7 mouse cellular contexts compared by ENCODE assay signal in the genomic region with DNA sequence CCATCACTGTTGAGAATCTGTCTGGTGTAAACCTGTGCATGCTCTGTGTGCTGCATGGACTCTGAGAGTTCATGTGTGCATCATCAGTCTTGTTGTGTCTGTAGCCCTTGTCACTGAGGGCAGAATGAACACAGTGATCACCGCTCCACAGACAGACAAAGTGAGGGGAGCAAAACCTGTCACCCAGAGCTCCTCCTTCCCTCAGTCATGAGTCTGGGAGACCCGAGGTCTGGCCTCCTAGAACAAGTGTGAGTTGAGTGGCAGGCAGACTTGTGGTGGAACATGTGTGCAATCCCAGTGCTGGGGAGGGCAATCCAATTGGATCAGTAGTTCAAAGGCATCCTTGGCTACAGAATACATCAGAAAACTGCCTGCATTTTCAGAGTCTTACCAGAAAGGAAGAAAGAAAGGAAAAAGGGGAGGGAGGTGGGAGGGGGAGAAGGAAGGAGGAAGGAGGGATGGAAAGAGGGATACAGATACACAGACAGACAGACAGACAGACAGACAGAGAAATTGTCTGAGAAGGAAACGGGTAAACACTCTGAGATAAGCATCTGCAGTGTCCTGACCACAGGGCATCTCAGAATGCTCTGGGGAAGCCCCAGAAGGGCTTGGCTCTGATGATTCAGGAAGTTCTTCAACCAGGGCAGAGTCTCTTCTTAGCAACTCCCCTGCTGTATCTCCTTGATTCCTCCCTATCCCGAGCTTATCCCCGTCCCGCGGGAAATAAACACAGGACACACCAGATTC. TPM values are rescaled to one million over a fixed set of nuclear protein-coding genes. Genes with fewer than 3 reads are reported as not detected.
DNase-seq lines count a peak whose midpoint lies in the region; ATAC-seq and TF ChIP-seq lines count a peak whose summit lies in the region.

No protein-coding gene starts in this region.

- no peaks in the 10 kb centered on the region for H3K27me3 ChIP-seq in forebrain, embryonic 16.5 days (replicated peaks; ENCODE audit: control insufficient read depth, insufficient read depth, low read length)
- H3K27me3 ChIP-seq in liver, postnatal 0 days (ENCODE audit: insufficient read depth, low read length): no peaks in the 10 kb centered on the region

- no peaks in the 10 kb centered on the region for H3K36me3 ChIP-seq in forebrain, embryonic 16.5 days (ENCODE audit: control insufficient read depth, insufficient read depth)
- no peaks in the 10 kb centered on the region for H3K36me3 ChIP-seq in liver, postnatal 0 days (replicated peaks; ENCODE audit: insufficient read depth, low read length)

- peak; percentile 78 for DNase-seq in A20 (ENCODE audit: low read depth, low spot score)
- DNase-seq in CD4-positive, CD25-positive, alpha-beta regulatory T cell, adult 2 months (ENCODE audit: low read depth, low spot score): peak; percentile 83
- DNase-seq in liver, postnatal 0 days: no peak
- peak; percentile 66 to 67 for DNase-seq in spleen, postnatal 36 days (ENCODE audit: low spot score in 2 of 2)
- DNase-seq in layer of hippocampus, adult 11-12 months (ENCODE audit: low spot score): no peak
- no peak for DNase-seq in adrenal gland, adult (ENCODE audit: inconsistent age in 2 of 2, low spot score in 1 of 2)

- no peak overlapping the region for H3K4me3 ChIP-seq in forebrain, embryonic 16.5 days (replicated peaks; ENCODE audit: low read length)
- H3K4me3 ChIP-seq in liver, postnatal 0 days (ENCODE audit: low read depth, low read length): no peak overlapping the region

- no peak overlapping the region for H3K27ac ChIP-seq in forebrain, embryonic 16.5 days (ENCODE audit: low read length)
- no peak overlapping the region for H3K27ac ChIP-seq in liver, postnatal 0 days (ENCODE audit: low read depth)

- no peaks in the 10 kb centered on the region for H3K9me3 ChIP-seq in forebrain, embryonic 16.5 days (ENCODE audit: control insufficient read depth, low read length)
- H3K9me3 ChIP-seq in liver, postnatal 0 days (ENCODE audit: low read length): no peaks in the 10 kb centered on the region

- H3K9ac ChIP-seq in forebrain, embryonic 16.5 days (replicated peaks; ENCODE audit: low read depth, low read length): no peak overlapping the region
- H3K9ac ChIP-seq in liver, postnatal 0 days (replicated peaks): no peak overlapping the region

- no peak for TF ChIP-seq CTCF in liver, postnatal 0 days (IDR thresholded peaks at IDR 0.05; ENCODE audit: low read depth)

- peaks cover 5% of the 10 kb centered on the region for H3K4me1 ChIP-seq in forebrain, embryonic 16.5 days (replicated peaks; ENCODE audit: control insufficient read depth, insufficient read depth, low read length)
- peaks cover 7% of the 10 kb centered on the region for H3K4me1 ChIP-seq in liver, postnatal 0 days (ENCODE audit: insufficient read depth)

- WGBS in forebrain, embryonic 16.5 days: 24% methylated on average over 7 of the region's 7 CpGs
- WGBS in liver, postnatal 0 days (ENCODE audit: insufficient replicate concordance): 13% methylated on average over 7 of the region's 7 CpGs

- ATAC-seq in forebrain, embryonic 16.5 days: no peak
- ATAC-seq in liver, postnatal 0 days: peak; percentile 73

- H3K4me2 ChIP-seq in forebrain, embryonic 16.5 days (ENCODE audit: low read length): peak overlapping the region; percentile 33
- peak overlapping the region; percentile 63 for H3K4me2 ChIP-seq in liver, postnatal 0 days (ENCODE audit: low read depth, low read length)

- TF ChIP-seq EP300 in liver, postnatal 0 days (IDR thresholded peaks at IDR 0.05; ENCODE audit: low read depth): no peak

RNA-seq across cellular contexts. Expression of gene Zfp974, which starts 4.0 kb away (rescaled TPM):
- polyA plus RNA-seq in forebrain, embryonic 16.5 days (2015; fragmentation: Nextera tagmentation; extraction: Ambion mirVana): 18.4 and 19.4 TPM in 2 replicates
- polyA plus RNA-seq in liver, postnatal 0 days (2015; fragmentation: Nextera tagmentation; extraction: Ambion mirVana): 0.95 and 1.2 TPM in 2 replicates

RNA-seq across cellular contexts. Expression of gene Zfp780b, which starts 45.7 kb away (rescaled TPM):
- 30.1 and 36.6 TPM in 2 replicates for polyA plus RNA-seq in forebrain, embryonic 16.5 days (2015; fragmentation: Nextera tagmentation; extraction: Ambion mirVana)
- 2.4 and 3.0 TPM in 2 replicates for polyA plus RNA-seq in liver, postnatal 0 days (2015; fragmentation: Nextera tagmentation; extraction: Ambion mirVana)

Comparison
In these comparisons a context has a peak if more than half of its experiments do, and no peak if none do; other contexts are left out.
1. DNase-seq: peak in A20 (single experiment), CD4-positive, CD25-positive, alpha-beta regulatory T cell, adult 2 months (single experiment) and spleen, postnatal 36 days (2 of 2); none in liver, postnatal 0 days (single experiment), layer of hippocampus, adult 11-12 months (single experiment) and adrenal gland, adult (0 of 2).